8 mouse cellular contexts compared by ENCODE assay signal in genomic region chr19:46531071-46532030, GRCm38 (mm10). TPM values are rescaled to one million over a fixed set of nuclear protein-coding genes. Genes with fewer than 3 reads are reported as not detected.
DNase-seq lines count a peak whose midpoint lies in the region; ATAC-seq and TF ChIP-seq lines count a peak whose summit lies in the region.

No protein-coding gene starts in this region.

- no peaks in the 10 kb centered on the region for H3K27me3 ChIP-seq in ES-Bruce4 (ENCODE audit: control insufficient read depth, insufficient read depth, low read length, poor library complexity, severe bottlenecking)
- no peaks in the 10 kb centered on the region for H3K27me3 ChIP-seq in forebrain, embryonic 15.5 days
- no peaks in the 10 kb centered on the region for H3K27me3 ChIP-seq in kidney, postnatal 0 days (ENCODE audit: insufficient read depth, low read length)
- no peaks in the 10 kb centered on the region for H3K27me3 ChIP-seq in midbrain, embryonic 16.5 days (ENCODE audit: control insufficient read depth, insufficient read depth, low read depth, low read length)

- no peaks in the 10 kb centered on the region for H3K36me3 ChIP-seq in ES-Bruce4 (ENCODE audit: control insufficient read depth, insufficient read depth, low read length, poor library complexity, severe bottlenecking)
- no peaks in the 10 kb centered on the region for H3K36me3 ChIP-seq in forebrain, embryonic 15.5 days
- no peaks in the 10 kb centered on the region for H3K36me3 ChIP-seq in kidney, postnatal 0 days (ENCODE audit: insufficient read depth, low read length)
- H3K36me3 ChIP-seq in midbrain, embryonic 16.5 days (ENCODE audit: control insufficient read depth, insufficient read depth, low read length): no peaks in the 10 kb centered on the region

- TF ChIP-seq CTCF in ES-Bruce4 (IDR thresholded peaks at IDR 0.05; ENCODE audit: low read depth, low read length): no peak
- peak; percentile 32; the same call in 1 of the 2 replicates for TF ChIP-seq CTCF in kidney, postnatal 0 days (IDR thresholded peaks at IDR 0.05; ENCODE audit: low read depth)

- ATAC-seq in forebrain, embryonic 15.5 days (replicated peaks): no peak
- no peak for ATAC-seq in kidney, postnatal 0 days (replicated peaks; ENCODE audit: low FRiP score, low read depth)
- no peak for ATAC-seq in midbrain, embryonic 16.5 days

- 14% methylated on average over 16 of the region's 16 CpGs for WGBS in forebrain, embryonic 15.5 days
- 12% methylated on average over 16 of the region's 16 CpGs for WGBS in kidney, postnatal 0 days
- WGBS in midbrain, embryonic 16.5 days: 6% methylated on average over 16 of the region's 16 CpGs

- no peaks in the 10 kb centered on the region for H3K9me3 ChIP-seq in ES-Bruce4 (replicated peaks; ENCODE audit: control insufficient read depth, insufficient read depth, low read length, poor library complexity, severe bottlenecking)
- no peaks in the 10 kb centered on the region for H3K9me3 ChIP-seq in forebrain, embryonic 15.5 days
- no peaks in the 10 kb centered on the region for H3K9me3 ChIP-seq in kidney, postnatal 0 days (replicated peaks; ENCODE audit: low read length)
- H3K9me3 ChIP-seq in midbrain, embryonic 16.5 days (replicated peaks; ENCODE audit: control insufficient read depth, low read length, poor library complexity, severe bottlenecking): no peaks in the 10 kb centered on the region

- intact Hi-C loops in gastrocnemius, postnatal 14 days (cut with DNase I; ENCODE audit: low total_unique reads): no loop called here
- intact Hi-C loops in gastrocnemius, postnatal 36 days (cut with DNase I): no loop called here

- peak overlapping the region; percentile 26; the same call in 1 of the 2 replicates for H3K9ac ChIP-seq in ES-Bruce4 (ENCODE audit: low read depth, poor library complexity, severe bottlenecking)
- peak overlapping the region; percentile 42; the same call in 1 of the 2 replicates for H3K9ac ChIP-seq in forebrain, embryonic 15.5 days (replicated peaks)
- peak overlapping the region; percentile 31; the same call in 1 of the 2 replicates for H3K9ac ChIP-seq in kidney, postnatal 0 days (ENCODE audit: low read depth, low read length)
- peak overlapping the region; percentile 5; the same call in 1 of the 2 replicates for H3K9ac ChIP-seq in midbrain, embryonic 16.5 days (ENCODE audit: low read depth, low read length)

- no peak for TF ChIP-seq POLR2A in ES-Bruce4 (IDR thresholded peaks at IDR 0.05; ENCODE audit: insufficient read depth, low read length)

- H3K4me2 ChIP-seq in forebrain, embryonic 15.5 days (replicated peaks): no peak overlapping the region
- H3K4me2 ChIP-seq in kidney, postnatal 0 days (ENCODE audit: low read length): peak overlapping the region; percentile 39
- H3K4me2 ChIP-seq in midbrain, embryonic 16.5 days (ENCODE audit: low read length): 0 out of 2 replicates have a peak overlapping the region, but pooled peaks have one; percentile 9

- no peak overlapping the region for H3K4me3 ChIP-seq in ES-Bruce4 (ENCODE audit: low read depth, low read length)
- H3K4me3 ChIP-seq in forebrain, embryonic 15.5 days: no peak overlapping the region
- no peak overlapping the region for H3K4me3 ChIP-seq in kidney, postnatal 0 days (replicated peaks; ENCODE audit: low read depth, low read length)
- no peak overlapping the region for H3K4me3 ChIP-seq in midbrain, embryonic 16.5 days (ENCODE audit: low read depth, low read length)

- peak; percentile 43 for DNase-seq in gastrocnemius, postnatal 14 days
- no peak for DNase-seq in gastrocnemius, postnatal 36 days
- DNase-seq in kidney, postnatal 0 days (ENCODE audit: low spot score): peak; percentile 64
- DNase-seq in urinary bladder, postnatal 36 days (ENCODE audit: low spot score in 2 of 2): no peak
- no peak for DNase-seq in frontal cortex, postnatal 25 days (ENCODE audit: low spot score in 2 of 2)

- H3K27ac ChIP-seq in ES-Bruce4 (ENCODE audit: insufficient read depth, low read length): peak overlapping the region; percentile 39; the same call in 1 of the 2 replicates
- peak overlapping the region; percentile 88 for H3K27ac ChIP-seq in forebrain, embryonic 15.5 days (replicated peaks)
- peak overlapping the region; percentile 86 for H3K27ac ChIP-seq in kidney, postnatal 0 days
- peak overlapping the region; percentile 93 for H3K27ac ChIP-seq in midbrain, embryonic 16.5 days (ENCODE audit: low read length)

- peaks cover 17% of the 10 kb centered on the region for H3K4me1 ChIP-seq in ES-Bruce4 (ENCODE audit: control insufficient read depth, insufficient read depth, low read length)
- H3K4me1 ChIP-seq in forebrain, embryonic 15.5 days: peaks cover 72% of the 10 kb centered on the region
- H3K4me1 ChIP-seq in kidney, postnatal 0 days (replicated peaks; ENCODE audit: insufficient read depth, low read length): peaks cover 72% of the 10 kb centered on the region
- H3K4me1 ChIP-seq in midbrain, embryonic 16.5 days (ENCODE audit: control insufficient read depth, insufficient read depth, low read length): peaks cover 68% of the 10 kb centered on the region

- 0 out of 2 replicates have a peak, but pooled peaks have one; percentile 19 for TF ChIP-seq EP300 in ES-Bruce4 (IDR thresholded peaks at IDR 0.05; ENCODE audit: insufficient read depth, low read depth, low read length)

RNA-seq across cellular contexts. Expression of gene Trim8, which starts 29.8 kb away (rescaled TPM):
- total RNA-seq in gastrocnemius, postnatal 14 days (2021): 10 to 100 TPM; 20.1 to 23.1 TPM
- total RNA-seq in gastrocnemius, postnatal 36 days (2021): 10 to 100 TPM; 19.0 to 19.2 TPM
- 14.2 and 16.3 TPM in 2 replicates for polyA plus RNA-seq in ES-Bruce4 (2011; ENCODE audit: insufficient read depth, insufficient read length, low read depth, missing spikeins)
- 28.0 and 29.4 TPM in 2 replicates for polyA plus RNA-seq in forebrain, embryonic 15.5 days (2015; fragmentation: Nextera tagmentation; extraction: Ambion mirVana)
- polyA plus RNA-seq in kidney, postnatal 0 days (2015; fragmentation: Nextera tagmentation; extraction: Ambion mirVana): 27.8 and 30.5 TPM in 2 replicates
- 25.9 and 26.8 TPM in 2 replicates for polyA plus RNA-seq in midbrain, embryonic 16.5 days (2015; fragmentation: Nextera tagmentation; extraction: Ambion mirVana)

RNA-seq across cellular contexts. Expression of gene Arl3, which starts 41.6 kb away (rescaled TPM):
- total RNA-seq in gastrocnemius, postnatal 14 days (2021): 10 to 100 TPM; 47.1 to 56.5 TPM
- 10 to 100 TPM; 44.6 to 60.8 TPM for total RNA-seq in gastrocnemius, postnatal 36 days (2021)
- polyA plus RNA-seq in ES-Bruce4 (2011; ENCODE audit: insufficient read depth, insufficient read length, low read depth, missing spikeins): 91.4 and 95.8 TPM in 2 replicates
- polyA plus RNA-seq in forebrain, embryonic 15.5 days (2015; fragmentation: Nextera tagmentation; extraction: Ambion mirVana): 238 and 241 TPM in 2 replicates
- 96.6 and 105 TPM in 2 replicates for polyA plus RNA-seq in kidney, postnatal 0 days (2015; fragmentation: Nextera tagmentation; extraction: Ambion mirVana)
- 213 and 226 TPM in 2 replicates for polyA plus RNA-seq in midbrain, embryonic 16.5 days (2015; fragmentation: Nextera tagmentation; extraction: Ambion mirVana)

RNA-seq across cellular contexts. Expression of gene Sfxn2, which starts 41.8 kb away (rescaled TPM):
- 1 to 10 TPM; 2.8 to 3.4 TPM for total RNA-seq in gastrocnemius, postnatal 14 days (2021)
- total RNA-seq in gastrocnemius, postnatal 36 days (2021): 1 to 10 TPM; 2.7 to 4.1 TPM
- polyA plus RNA-seq in ES-Bruce4 (2011; ENCODE audit: insufficient read depth, insufficient read length, low read depth, missing spikeins): 6.0 and 7.3 TPM in 2 replicates
- 12.6 and 13.7 TPM in 2 replicates for polyA plus RNA-seq in forebrain, embryonic 15.5 days (2015; fragmentation: Nextera tagmentation; extraction: Ambion mirVana)
- 47.1 and 50.0 TPM in 2 replicates for polyA plus RNA-seq in kidney, postnatal 0 days (2015; fragmentation: Nextera tagmentation; extraction: Ambion mirVana)
- polyA plus RNA-seq in midbrain, embryonic 16.5 days (2015; fragmentation: Nextera tagmentation; extraction: Ambion mirVana): 9.7 and 12.8 TPM in 2 replicates

Comparison
In these comparisons a context has a peak if more than half of its experiments do, and no peak if none do; other contexts are left out.
1. DNase-seq: peak in gastrocnemius, postnatal 14 days (single experiment) and kidney, postnatal 0 days (single experiment); none in gastrocnemius, postnatal 36 days (0 of 2), urinary bladder, postnatal 36 days (0 of 2) and frontal cortex, postnatal 25 days (0 of 2).
2. H3K27ac ChIP-seq: peak in every context shown above with its lines; median percentile 93 in midbrain, embryonic 16.5 days; 88 in forebrain, embryonic 15.5 days; 86 in kidney, postnatal 0 days; 39 in ES-Bruce4.
3. Peak in every context shown above with its lines, with median percentiles within 50 percentile points of each other: H3K9ac ChIP-seq.